Mouse (Mus musculus) brain, embryonic 14.5 days (tissue): ENCODE data around the gene Desi1. TPM values are rescaled to one million over a fixed set of nuclear protein-coding genes. Genes with fewer than 3 reads are reported as not detected.

Experiments used
- DNase-seq: peaks from one replicate; pipeline ENCODE4 v3.0.0-alpha.2; 2011; ENCODE audit warnings: low read depth
- CTCF ChIP-seq: fragments of 200-500 bp; IDR thresholded peaks from 2 replicates; pipeline ENCODE4 v1.5.1; 2012; ENCODE audit warnings: inconsistent platforms, mild to moderate bottlenecking, moderate library complexity, borderline replicate concordance; ENCODE audit not compliant: insufficient read depth, insufficient read length; ENCODE audit errors: extremely low read depth
- POLR2A ChIP-seq: fragments of 200-500 bp; IDR thresholded peaks from 2 replicates; pipeline ENCODE4 v1.6.1; 2012; ENCODE audit warnings: mild to moderate bottlenecking, inconsistent platforms, borderline replicate concordance; ENCODE audit not compliant: poor library complexity, insufficient read depth, insufficient read length, severe bottlenecking; ENCODE audit errors: extremely low read depth
- polyA plus RNA-seq: library from polyadenylated mRNA; depleted of rRNA; stranded (reverse); fragments of >200 nt; gene quantifications from 2 replicates; pipeline ENCODE4 v1.2.3, GENCODE M21; 2012

Gene Desi1
- polyA plus RNA-seq, 1 experiment = 50.1 TPM

GRCm38 (mm10) chr15:82016830-82017229 is 16.8 kb downstream of the Desi1 start:
- no peak for DNase-seq
- TF ChIP-seq CTCF = no peak
- no peak for TF ChIP-seq POLR2A

DNA sequence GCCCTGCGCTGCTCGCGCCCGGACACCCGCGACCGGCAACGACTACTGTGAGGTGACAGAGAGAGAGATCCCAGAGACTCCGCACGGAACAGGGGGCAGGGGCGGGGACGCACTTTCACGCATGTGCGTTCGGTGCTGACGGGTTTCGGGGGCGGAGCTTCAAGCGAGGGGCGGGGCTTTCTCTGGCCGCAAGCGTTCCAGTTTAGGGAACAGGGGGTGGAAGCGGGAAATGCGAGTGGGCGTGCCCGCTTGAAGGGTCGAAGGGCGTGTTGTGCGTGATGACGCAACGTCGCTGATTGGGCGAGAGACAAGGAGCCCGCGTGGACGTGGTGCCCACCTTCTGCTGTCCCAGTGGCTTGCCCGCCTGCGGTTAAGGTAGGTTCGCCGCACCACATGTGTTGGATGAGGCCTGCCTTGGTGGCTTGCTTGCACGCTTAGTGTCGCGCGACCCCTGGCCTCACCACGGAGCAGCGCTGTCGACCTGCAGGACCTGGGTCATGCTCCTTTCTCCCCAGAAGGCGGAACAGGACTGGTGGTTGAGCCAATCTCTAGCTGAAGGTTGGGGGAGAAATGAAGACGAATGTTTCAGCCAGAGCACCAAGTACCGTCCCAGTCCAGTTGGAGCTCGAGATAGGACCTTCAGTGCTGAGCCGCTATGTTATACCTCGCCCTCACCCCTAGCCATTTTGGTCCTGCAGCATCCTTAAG is 17.4 kb downstream of the Desi1 start:
- peak; percentile 49; the same call in 1 of the 2 replicates for TF ChIP-seq POLR2A
- TF ChIP-seq CTCF = peak; percentile 11; the same call in 1 of the 2 replicates

GRCm38 (mm10) chr15:82015392-82016100 is 18.1 kb downstream of the Desi1 start:
- TF ChIP-seq CTCF (peak; percentile 23; the same call in 1 of the 2 replicates), POLR2A (no peak)
- DNase-seq = peak; percentile 44

More for the DNA sequence above, 17.4 kb downstream of the Desi1 start:
- peak; percentile 99 for DNase-seq

- no peak for TF ChIP-seq CTCF
- no peak for TF ChIP-seq POLR2A
- no peak for DNase-seq
Measured at GRCm38 (mm10) chr15:82014745-82015391, 18.8 kb downstream of the Desi1 start.

DNA sequence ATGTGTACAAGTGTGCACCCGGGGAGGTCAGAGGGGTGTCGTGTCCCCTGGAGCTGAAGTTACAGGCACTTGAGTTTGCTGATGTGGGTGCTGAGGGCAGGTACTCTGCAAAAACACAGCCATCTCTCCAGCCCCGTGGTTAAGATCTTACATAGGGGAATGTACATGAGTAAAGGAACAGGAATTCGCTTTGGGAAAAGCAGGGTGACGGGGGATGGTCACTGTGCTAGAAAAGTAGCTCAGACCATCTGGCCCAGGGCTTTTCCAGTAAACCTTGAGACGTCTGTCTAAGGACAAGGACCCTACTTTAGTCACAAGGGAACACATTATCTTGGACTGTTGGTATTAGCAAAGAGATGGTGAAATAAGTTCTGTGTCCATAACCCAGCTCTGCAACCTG is 21.7 kb downstream of the Desi1 start:
- TF ChIP-seq POLR2A (no peak), CTCF (no peak)
- DNase-seq = no peak

DNA sequence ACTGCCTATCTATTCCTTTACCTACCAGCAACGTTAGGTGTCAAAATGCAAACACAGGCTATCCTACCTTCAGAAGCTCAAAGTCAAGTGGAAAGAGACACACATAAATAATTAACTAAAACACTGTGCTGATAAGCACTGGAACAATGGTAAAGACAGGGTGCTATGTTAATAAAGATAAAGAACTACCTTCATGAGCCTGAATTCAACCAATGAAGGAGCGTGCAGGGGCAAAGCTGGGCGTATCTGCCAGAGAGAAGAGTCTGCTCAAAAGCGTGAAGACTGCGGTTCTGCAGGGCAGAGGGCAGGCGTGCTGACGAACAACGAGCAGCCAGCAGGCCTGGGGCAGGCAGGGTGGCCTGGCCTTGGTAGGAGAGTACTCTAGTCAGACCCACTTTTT is 29.4 kb downstream of the Desi1 start:
- no peak for DNase-seq
- TF ChIP-seq CTCF (no peak), POLR2A (no peak)

GRCm38 (mm10) chr15:81993992-81994391 is 39.7 kb downstream of the Desi1 start:
- no peak for TF ChIP-seq CTCF
- TF ChIP-seq POLR2A = no peak
- DNase-seq = no peak

DNA sequence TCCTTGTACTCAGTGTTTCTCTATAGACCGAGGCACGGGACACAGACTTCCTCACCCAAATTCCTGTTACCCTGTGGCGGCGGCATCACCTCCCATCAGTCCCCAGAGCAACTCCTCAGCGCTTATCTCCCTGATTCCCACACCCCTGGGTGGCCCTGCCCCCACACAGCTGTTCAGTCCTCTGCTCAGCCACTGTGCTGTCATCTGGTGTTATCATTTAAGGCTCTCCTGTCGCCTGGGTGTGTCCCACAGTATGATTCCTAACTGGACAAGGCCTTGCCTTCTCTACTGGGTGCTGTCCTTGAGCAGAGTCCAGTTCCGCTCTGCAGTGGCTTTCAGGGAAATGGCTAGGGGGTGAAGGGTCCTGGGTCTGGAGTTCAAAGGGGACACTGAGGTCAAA is 43.1 kb downstream of the Desi1 start:
- DNase-seq = no peak
- TF ChIP-seq POLR2A = no peak
- no peak for TF ChIP-seq CTCF

- DNase-seq = peak; percentile 95
- no peak for TF ChIP-seq POLR2A
- peak; percentile 88 for TF ChIP-seq CTCF
Measured at GRCm38 (mm10) chr15:81989371-81990062, 44.1 kb downstream of the Desi1 start.

GRCm38 (mm10) chr15:81987646-81988045 is 46.0 kb downstream of the Desi1 start, which contains the start of gene Xrcc6:
Gene Xrcc6 (plus strand): TSS chr15:81987835.
- no peak for DNase-seq
- no peak for TF ChIP-seq POLR2A
- TF ChIP-seq CTCF = no peak
